Mouse (Mus musculus) thymus, postnatal 0 days (tissue): Measurements from ENCODE around the gene Rnf223. TPM values are rescaled to one million over a fixed set of nuclear protein-coding genes. Genes with fewer than 3 reads are reported as not detected.
"Not testable (repeated sequence)": the region's sequence is repeated elsewhere in the genome, so short reads cannot be mapped to it uniquely, and the experiment has no call there.

Experiments used
- DNase-seq: peaks from one replicate; pipeline ENCODE4 v3.0.0-alpha.2; 2015; ENCODE audit warnings: low spot score
- polyA plus RNA-seq: library from polyadenylated mRNA; unstranded; fragments of >200 nt; fragmentation: Nextera tagmentation; extraction: Ambion mirVana; gene quantifications from 2 replicates; pipeline ENCODE4 v1.2.1, GENCODE M21; 2015

Rnf223 gene
- polyA plus RNA-seq, 1 experiment from 2014 or later = 0.23 TPM

DNA sequence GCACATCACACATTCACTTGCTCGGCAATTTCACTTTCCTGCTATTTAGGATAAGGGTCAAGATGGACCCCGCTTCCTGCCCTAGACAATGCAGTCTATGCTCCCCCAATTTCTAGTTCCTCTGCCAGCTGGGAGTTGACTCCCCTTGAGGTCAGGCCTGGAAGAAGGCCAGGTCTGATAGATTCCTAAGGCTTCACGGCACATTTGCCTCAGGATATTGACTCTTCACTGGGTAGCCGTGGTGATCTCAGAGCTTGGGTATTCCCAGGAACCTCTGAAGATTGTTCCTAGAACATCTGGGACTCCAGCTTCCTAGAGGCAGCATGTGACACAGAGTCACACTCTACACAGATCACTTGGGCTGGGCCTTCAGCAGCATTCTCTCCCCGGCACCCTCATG lies 1.6 kb upstream of the Rnf223 start:
- DNase-seq = no peak

GRCm38 (mm10) chr4:156130940-156131339 lies 627 bp downstream of the Rnf223 start:
- DNase-seq = no peak

- no peak for DNase-seq
These were observed 3.0 kb downstream of the Rnf223 start for GRCm38 (mm10) chr4:156133334-156133733.

DNA sequence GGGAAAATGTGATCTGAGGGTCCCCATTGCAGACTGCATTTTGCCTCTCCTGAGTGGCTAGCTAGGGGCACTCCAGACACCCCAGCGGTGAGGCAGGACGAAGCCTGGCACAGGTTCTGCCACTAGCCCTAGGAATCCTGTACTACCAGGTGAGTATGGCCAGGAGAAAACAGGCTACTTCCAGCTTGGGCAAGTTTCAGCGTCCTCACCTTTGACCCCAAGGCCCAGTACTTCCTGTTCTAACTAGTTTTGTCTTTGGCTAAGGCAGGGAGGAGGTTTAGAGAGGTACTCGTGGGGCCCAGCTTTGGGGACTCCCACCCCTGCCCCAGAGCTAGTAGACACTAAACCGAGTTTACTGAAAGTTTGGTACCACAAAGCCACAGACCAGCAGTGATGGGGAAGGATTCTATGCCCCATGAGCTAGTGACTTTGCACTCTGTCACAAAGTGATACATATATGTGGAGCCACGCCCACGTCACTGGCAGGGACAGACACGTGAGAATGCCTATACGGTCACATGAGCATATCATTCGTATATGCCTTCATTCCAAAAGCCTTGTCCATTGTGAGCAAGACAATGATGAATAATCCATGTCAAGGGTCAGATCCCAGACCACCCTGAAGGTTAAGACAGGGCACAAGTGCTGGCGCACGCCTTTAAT lies 3.8 kb downstream of the Rnf223 start:
- DNase-seq = no peak

DNA sequence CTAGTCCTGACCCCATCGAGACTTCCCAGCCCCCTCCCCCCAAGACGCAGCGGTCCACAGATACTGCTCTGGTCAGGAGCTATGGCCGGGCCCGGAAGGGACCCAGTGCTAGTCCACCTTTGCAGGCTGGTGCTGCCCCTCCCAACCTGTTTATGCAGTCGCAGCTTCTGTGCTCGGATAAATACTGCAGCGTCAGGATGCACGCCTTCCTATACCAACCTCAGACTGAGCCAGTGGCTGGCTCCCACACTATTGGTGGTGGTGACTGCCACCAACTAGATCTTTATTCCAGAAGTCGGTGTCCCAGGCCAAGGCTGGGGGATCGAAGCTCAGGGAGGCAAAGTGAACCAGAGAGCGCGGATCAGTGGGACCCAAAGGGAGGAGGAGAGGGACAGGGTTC lies 4.8 kb downstream of the Rnf223 start:
- DNase-seq = no peak

DNA sequence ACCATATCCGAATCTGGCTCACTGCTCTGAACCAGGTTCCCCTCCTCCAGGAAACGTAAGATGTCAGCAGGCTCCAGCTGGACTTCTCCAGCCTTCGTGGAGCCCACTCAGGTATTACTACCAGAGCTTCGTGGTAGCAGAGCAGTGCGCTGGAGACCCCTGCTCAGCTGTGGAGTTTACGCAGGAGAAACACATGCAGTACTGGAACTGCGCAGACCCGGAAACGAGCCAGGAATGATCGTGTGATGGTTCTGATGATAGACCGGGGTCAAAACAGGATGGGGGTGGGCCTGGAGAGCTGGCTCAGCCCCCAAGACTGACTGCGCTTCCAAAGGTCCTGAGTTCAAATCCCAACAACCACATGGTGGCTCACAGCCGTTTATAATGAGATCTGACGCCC lies 5.5 kb downstream of the Rnf223 start:
- DNase-seq = no peak

DNA sequence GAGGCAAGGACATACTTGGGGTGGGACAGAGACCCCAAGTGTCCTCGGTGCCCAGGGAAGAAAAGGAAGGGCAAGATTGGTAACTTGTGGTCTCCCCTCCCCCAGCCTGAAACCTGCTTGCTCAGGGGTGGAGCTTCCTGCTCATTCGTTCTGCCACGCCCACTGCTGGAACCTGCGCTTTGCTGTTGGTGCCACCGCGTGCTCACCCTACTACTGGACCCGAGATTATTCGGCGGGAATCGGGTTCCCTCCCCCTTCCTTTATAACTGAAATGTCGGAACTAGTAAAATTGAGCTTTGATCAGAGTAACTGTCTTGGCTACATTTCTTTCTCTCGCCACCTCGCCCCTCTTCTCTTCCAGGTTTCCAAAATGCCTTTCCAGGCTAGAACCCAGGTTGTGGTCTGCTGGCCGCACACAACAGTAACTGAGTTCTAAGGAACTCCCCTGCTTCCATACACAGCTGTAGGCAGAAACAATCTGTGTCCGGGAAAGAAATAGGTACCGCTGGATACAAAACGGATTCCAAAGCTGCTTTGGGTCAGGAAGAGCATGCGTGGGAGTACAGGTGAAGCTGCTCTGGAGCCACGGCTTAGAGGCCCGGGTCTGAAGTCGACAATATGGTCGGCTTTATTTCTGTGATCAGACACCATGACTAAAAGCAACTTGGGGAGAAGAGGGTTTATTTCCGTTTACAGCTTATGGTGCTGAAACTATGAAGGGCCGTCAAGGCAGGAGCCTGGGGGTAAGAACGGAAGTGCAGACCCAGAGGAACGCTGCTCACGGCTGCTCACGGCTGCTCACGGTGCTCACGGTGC lies 6.2 kb downstream of the Rnf223 start:
- DNase-seq = no peak

GRCm38 (mm10) chr4:156150887-156151286 lies 20.6 kb downstream of the Rnf223 start:
- DNase-seq = not testable (repeated sequence)

DNA sequence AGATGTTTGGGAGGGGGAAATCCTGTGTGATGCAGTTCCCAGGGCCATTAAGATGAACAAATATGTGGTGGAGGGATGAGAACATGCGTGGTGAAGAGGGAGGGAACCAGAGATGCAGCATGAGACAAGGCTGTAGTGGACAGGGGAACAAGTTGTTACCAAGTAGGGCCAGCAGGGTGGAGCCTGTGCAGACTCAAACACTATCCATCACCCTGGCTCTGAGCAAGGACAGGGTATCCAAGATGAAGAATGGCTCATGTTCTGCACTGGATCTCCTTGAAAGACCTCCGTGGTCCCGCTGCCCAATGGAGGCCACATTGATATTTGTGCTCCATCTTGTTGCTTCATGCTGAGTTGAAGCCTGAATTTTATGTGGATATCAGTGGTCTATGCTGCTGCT lies 24.5 kb downstream of the Rnf223 start:
- DNase-seq = no peak

GRCm38 (mm10) chr4:156166477-156166876 lies 36.2 kb downstream of the Rnf223 start:
- DNase-seq = peak; percentile 21

- no peak for DNase-seq
These were observed 38.3 kb downstream of the Rnf223 start for GRCm38 (mm10) chr4:156168611-156169010.

GRCm38 (mm10) chr4:156169129-156169528 lies 38.8 kb downstream of the Rnf223 start:
- no peak for DNase-seq

DNA sequence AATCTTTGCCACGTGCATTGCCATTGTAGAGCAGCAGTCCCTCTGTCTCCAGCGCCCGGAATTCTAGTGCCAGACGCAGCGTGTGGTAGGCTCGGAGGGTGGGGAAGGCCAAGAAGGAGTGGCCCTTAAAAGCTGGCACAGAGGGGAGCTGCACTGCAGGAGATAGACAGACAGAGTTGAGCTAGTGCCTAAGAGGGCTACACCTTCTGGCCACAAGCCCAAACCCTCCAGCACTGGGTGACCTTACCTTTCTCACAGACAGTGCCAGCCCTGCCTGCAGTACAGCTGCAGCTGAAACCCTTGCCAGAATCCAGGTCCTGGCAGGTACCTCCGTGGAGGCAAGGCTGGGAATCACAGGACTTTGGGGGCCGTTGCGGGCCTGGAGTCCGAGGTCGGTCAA lies 41.5 kb downstream of the Rnf223 start:
- DNase-seq = no peak

DNA sequence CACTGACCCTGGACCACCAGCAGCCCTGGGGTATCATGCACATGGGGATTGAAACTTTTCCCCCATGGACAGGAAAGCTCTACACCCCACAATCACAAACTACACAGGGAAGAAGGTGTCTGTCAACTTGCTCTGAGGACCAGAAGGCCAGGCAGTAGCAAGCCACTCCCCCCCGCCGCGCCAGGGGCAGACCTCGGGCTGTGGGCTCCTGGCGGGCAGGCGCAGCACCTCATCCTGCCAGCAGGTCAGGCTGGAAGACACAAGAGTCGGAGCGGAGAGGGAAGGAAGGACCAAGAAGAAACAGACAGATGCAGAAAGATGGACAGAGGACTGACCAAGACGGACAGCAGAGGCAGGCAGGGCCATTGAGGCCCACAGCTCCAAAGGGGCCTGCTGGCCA lies 47.3 kb downstream of the Rnf223 start:
- DNase-seq = no peak

Other genes with a start within 250 kb of the Rnf223 start
- 39.9 and 42.5 TPM in 2 replicates for gene Pusl1, start 238.7 kb upstream of the Rnf223 start, polyA plus RNA-seq
- 9.7 and 11.6 TPM in 2 replicates for gene Acap3, start 238.7 kb upstream of the Rnf223 start, polyA plus RNA-seq
- gene Ube2j2, start 186.7 kb upstream of the Rnf223 start, polyA plus RNA-seq = 117 and 128 TPM in 2 replicates
- gene C1qtnf12, start 168.2 kb upstream of the Rnf223 start, polyA plus RNA-seq = 14.9 and 19.3 TPM in 2 replicates
- gene B3galt6, start 137.9 kb upstream of the Rnf223 start, polyA plus RNA-seq = 8.4 and 10.7 TPM in 2 replicates
- gene Sdf4, start 137.6 kb upstream of the Rnf223 start, polyA plus RNA-seq = 187 and 194 TPM in 2 replicates
- 7.9 and 9.5 TPM in 2 replicates for gene Tnfrsf4, start 116.7 kb upstream of the Rnf223 start, polyA plus RNA-seq
- 13.9 and 14.8 TPM in 2 replicates for gene Tnfrsf18, start 104.3 kb upstream of the Rnf223 start, polyA plus RNA-seq
- gene Ttll10, start 71.1 kb upstream of the Rnf223 start, polyA plus RNA-seq = 0.27 and 0.35 TPM in 2 replicates
- 16.3 and 17.5 TPM in 2 replicates for gene 9430015G10Rik, start 20.5 kb upstream of the Rnf223 start, polyA plus RNA-seq
- 10.4 and 11.6 TPM in 2 replicates for gene Agrn, start 67.0 kb downstream of the Rnf223 start, polyA plus RNA-seq
- gene Isg15, start 70.3 kb downstream of the Rnf223 start, polyA plus RNA-seq = 70.8 and 74.6 TPM in 2 replicates
- 11.4 and 11.9 TPM in 2 replicates for gene AW011738, start 72.8 kb downstream of the Rnf223 start, polyA plus RNA-seq
- gene Perm1, start 85.4 kb downstream of the Rnf223 start, polyA plus RNA-seq = 0.96 and 1.0 TPM in 2 replicates
- 15.6 and 16.3 TPM in 2 replicates for gene Plekhn1, start 104.3 kb downstream of the Rnf223 start, polyA plus RNA-seq
- gene Noc2l, start 105.5 kb downstream of the Rnf223 start, polyA plus RNA-seq = 82.9 and 89.1 TPM in 2 replicates
- gene Samd11, start 125.1 kb downstream of the Rnf223 start, polyA plus RNA-seq = 0.32 and 0.59 TPM in 2 replicates
- gene Vmn2r-ps159, start 200.6 kb downstream of the Rnf223 start, polyA plus RNA-seq = not detected in 2 replicates